Mouse (Mus musculus): ENCODE data around the gene Pfkm. TPM values are rescaled to one million over a fixed set of nuclear protein-coding genes. Genes with fewer than 3 reads are reported as not detected.

Pfkm gene
- 25.9 and 26.0 TPM in 2 replicates for polyA plus RNA-seq (2015; fragmentation: Nextera tagmentation; extraction: Ambion mirVana)

DNA sequence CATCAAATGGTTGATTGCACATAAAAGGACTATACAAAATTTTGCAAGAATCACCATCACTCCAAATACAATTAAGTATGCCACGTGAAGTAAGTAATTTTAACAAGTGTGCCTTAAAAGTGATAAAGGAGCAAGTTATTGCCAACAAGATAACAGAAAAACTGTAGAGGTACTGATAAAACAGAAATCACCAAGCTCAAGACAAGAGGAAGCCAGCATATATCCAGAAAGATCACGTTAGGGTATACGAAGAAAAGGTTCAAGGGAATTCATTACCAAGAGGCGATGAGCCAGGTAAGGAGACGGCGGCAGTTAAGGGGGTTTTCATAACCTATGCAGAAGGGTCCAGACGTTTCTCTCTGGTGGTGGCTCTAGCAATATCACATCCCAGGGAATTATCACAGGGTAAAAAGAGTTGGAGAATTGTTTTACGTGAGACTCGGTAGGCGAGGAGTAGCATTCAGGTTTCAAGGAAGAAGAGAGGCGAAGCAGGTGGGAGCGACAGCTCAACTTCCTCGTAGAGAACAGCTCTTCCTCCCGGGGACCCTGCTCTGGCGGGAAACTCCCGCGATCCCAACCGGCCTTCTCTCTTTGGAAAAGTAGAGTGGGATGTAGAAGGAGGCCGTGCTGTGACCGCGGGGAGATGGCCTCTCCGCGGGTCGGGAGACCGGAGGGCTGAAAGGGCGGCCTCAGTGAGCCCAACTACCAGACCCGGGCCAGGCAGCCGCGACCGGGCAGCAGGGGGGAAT, at the start of gene Pfkm:
Gene Pfkm, plus strand, starts transcription at position 218 of the 749 bp plus-strand sequence.

DNA sequence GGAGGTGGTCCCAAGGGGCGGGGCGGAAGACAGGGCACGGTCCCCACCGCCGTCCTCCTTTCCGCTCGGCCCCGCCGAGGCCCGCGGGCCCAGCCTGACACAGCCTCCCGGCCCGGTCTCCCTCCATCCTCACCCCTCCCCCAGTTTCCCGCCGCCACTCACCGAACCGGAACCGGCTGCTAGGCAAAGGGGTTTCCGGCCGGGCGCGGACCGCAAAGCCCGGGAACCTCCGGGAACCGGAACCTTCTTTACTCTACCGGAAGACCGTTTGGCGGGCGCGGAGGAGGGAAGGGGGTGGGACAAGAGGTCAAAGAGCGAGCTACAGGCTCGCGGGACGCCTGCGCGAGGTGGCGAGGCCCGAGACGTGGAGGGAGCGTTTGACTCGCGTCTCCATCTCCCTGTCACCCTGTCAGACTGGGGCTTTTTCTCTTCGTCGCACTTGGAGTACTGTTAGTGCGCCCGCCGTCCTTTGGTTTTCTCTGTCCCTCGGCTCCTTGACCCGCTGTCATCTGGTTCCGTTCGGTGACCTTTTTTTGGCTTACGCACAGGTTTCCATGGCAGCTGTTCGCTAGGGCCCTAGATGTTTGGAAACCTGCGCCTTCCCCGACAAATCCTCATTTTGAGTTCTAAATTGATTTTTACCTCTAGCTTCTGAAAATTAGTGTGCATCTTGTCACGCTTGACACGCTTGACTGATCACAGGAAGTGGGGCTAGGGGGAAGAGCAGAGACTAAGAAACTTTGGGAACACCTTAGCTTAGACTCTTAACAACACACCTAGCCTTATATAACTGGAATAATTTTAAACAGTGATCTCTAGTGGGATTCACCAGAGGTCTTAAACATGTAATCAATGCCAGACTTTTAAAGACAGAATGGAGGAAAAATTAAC, 977 bp downstream of the Pfkm start, which contains the start of gene Senp1:
Gene Senp1, minus strand, starts transcription at position 624 of the 891 bp plus-strand sequence.

DNA sequence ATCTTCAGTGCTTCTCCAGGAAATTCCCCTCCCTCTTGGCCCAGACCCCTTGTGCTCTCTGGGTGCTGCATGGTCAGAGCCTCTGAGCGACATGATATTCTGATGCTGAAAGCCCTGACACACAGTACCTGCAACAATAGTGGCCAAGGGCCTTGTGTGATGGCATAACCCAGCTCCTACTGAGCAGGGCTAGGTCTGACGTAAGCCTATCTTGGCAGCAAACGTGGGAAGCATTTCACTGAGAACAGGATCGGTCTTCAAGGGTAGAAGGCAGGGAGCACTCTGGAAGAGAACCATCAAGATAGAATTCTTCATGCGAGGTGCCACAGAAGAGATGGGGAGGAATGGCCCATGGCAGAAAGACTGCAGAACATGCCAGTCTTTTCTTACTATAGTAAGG, 73.1 kb downstream of the Pfkm start, which contains the start of gene Asb8:
Gene Asb8, minus strand, starts transcription at position 101 of the 400 bp plus-strand sequence.

DNA sequence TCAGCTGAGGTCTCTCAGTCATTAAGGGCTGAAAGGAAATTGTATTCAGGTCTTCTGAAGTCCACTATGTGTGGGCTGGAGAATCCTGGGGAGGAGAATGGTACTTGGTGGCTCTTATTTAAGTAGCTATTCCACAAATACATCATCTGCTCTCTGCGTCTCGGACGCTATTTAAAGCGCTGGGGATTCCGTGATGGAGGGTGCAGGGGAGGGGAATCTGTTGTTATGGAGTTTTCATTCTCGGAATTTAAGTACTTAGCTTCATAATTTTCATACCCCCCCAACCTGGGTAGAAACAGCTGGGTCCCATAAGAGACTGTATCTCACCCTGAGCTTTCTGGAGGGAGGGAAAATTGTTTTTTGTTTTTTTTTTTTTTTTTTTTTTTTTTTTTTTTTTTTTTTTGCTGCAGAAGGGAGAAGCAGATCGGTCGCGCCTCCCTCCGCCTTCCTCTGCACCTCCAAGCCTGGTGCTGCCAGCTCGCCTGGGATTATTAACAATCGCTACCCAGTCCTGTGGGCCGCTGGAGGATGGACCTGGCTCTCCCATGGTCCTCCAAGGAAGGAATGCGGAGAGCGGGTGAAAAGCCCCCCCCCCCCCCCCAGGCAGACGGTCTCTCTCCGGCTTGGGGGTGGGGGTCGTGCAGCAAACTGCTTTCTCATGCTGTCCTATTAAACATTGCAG, 74.7 kb downstream of the Pfkm start, which contains the start of gene Ccdc184:
Gene Ccdc184, plus strand, starts transcription at position 196 of the 682 bp plus-strand sequence.

Other genes starting within 250 kb of the Pfkm start
- gene Hdac7, start 248.1 kb upstream of the Pfkm start, polyA plus RNA-seq (2015; fragmentation: Nextera tagmentation; extraction: Ambion mirVana): 18.5 and 23.6 TPM in 2 replicates
- 0.78 and 1.1 TPM in 2 replicates for gene Vdr, start 182.0 kb upstream of the Pfkm start, polyA plus RNA-seq (2015; fragmentation: Nextera tagmentation; extraction: Ambion mirVana)
- 20.0 and 24.5 TPM in 2 replicates for gene Tmem106c, start 128.4 kb upstream of the Pfkm start, polyA plus RNA-seq (2015; fragmentation: Nextera tagmentation; extraction: Ambion mirVana)
- gene Col2a1, start 87.9 kb upstream of the Pfkm start, polyA plus RNA-seq (2015; fragmentation: Nextera tagmentation; extraction: Ambion mirVana): 0.04 TPM in 1 of 2 replicates, not detected in the other
- 16.4 and 18.6 TPM in 2 replicates for gene Senp1, start 1.2 kb downstream of the Pfkm start, polyA plus RNA-seq (2015; fragmentation: Nextera tagmentation; extraction: Ambion mirVana)
- gene Asb8, start 73.0 kb downstream of the Pfkm start, polyA plus RNA-seq (2015; fragmentation: Nextera tagmentation; extraction: Ambion mirVana): 23.8 and 26.0 TPM in 2 replicates
- 0.07 TPM in 1 of 2 replicates, not detected in the other for gene Ccdc184, start 74.6 kb downstream of the Pfkm start, polyA plus RNA-seq (2015; fragmentation: Nextera tagmentation; extraction: Ambion mirVana)
- gene Olfr288, start 103.0 kb downstream of the Pfkm start, polyA plus RNA-seq (2015; fragmentation: Nextera tagmentation; extraction: Ambion mirVana): not detected in 2 replicates
- gene Gm44579, start 128.4 kb downstream of the Pfkm start, polyA plus RNA-seq (2015; fragmentation: Nextera tagmentation; extraction: Ambion mirVana): not detected in 2 replicates
- not detected in 2 replicates for gene Olfr287, start 128.5 kb downstream of the Pfkm start, polyA plus RNA-seq (2015; fragmentation: Nextera tagmentation; extraction: Ambion mirVana)
- gene Olfr286, start 141.9 kb downstream of the Pfkm start, polyA plus RNA-seq (2015; fragmentation: Nextera tagmentation; extraction: Ambion mirVana): not detected in 2 replicates
- not detected in 2 replicates for gene H1fnt, start 164.7 kb downstream of the Pfkm start, polyA plus RNA-seq (2015; fragmentation: Nextera tagmentation; extraction: Ambion mirVana)
- gene Zfp641, start 203.6 kb downstream of the Pfkm start, polyA plus RNA-seq (2015; fragmentation: Nextera tagmentation; extraction: Ambion mirVana): 0.10 and 0.13 TPM in 2 replicates
- not detected in 2 replicates for gene Olfr285, start 224.8 kb downstream of the Pfkm start, polyA plus RNA-seq (2015; fragmentation: Nextera tagmentation; extraction: Ambion mirVana)
- gene Olfr284, start 248.4 kb downstream of the Pfkm start, polyA plus RNA-seq (2015; fragmentation: Nextera tagmentation; extraction: Ambion mirVana): not detected in 2 replicates

Measured in spleen, postnatal 0 days (tissue).